Mouse (Mus musculus) kidney, postnatal 4 days (tissue): ENCODE measurements at regions not wholly inside any gene's neighbourhood (a gene's known extent, or its start where the extent isn't known, plus 50 kb on each side); places are given as distances from the start of the nearest gene placed in this dataset.
A peak's percentile ranks its signal among the peaks of the same experiment; 100 is the strongest.
"Not testable (repeated sequence)": the region's sequence is repeated elsewhere in the genome, so short reads cannot be mapped to it uniquely, and the experiment has no call there.

Source experiments
- DNase-seq, 2 experiments: peaks; one replicate each; pipeline ENCODE4 v3.0.0; 2021; ENCODE audit warnings: mixed read lengths in 2 of 2

GRCm38 (mm10) chr13:61805300-61805699, 235.4 kb upstream of the Cts3 start:
- DNase-seq, result not testable (repeated sequence)

- peak; percentile 38 to 62 for DNase-seq
These were observed 234.4 kb upstream of the Cts3 start for GRCm38 (mm10) chr13:61804168-61804874.

- not testable (repeated sequence) for DNase-seq
These were observed 233.8 kb upstream of the Cts3 start for GRCm38 (mm10) chr13:61803763-61804162.

- not testable (repeated sequence) for DNase-seq
These were observed 193.5 kb upstream of the Cts3 start for GRCm38 (mm10) chr13:61763457-61763856.
